Comparison of ENCODE assay signal across 9 mouse cellular contexts in the genomic region with DNA sequence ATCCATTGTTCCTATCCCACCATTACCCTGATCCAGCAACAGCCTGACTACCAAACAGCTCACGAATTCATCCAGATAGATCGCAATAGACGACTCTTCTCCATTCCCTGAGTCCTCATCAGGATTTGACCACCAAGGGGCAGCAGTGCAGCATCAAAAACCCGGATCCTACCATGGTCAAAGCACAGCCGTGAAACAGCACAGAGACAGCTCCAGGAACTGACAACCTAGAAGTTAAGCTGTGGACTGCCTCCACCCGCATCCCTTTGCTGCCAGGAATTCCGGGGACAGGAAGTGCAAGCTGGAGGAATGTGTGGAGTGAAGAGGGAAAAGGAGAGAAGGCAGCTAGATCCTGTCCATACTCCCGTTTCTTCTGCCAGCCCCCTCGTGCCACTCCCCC. TPM values are rescaled to one million over a fixed set of nuclear protein-coding genes. Genes with fewer than 3 reads are reported as not detected.
DNase-seq lines count a peak whose midpoint lies in the region; ATAC-seq lines count a peak whose summit lies in the region.
"Had no signal": no experiment of that assay in that cellular context is flagged by ENCODE, and none has a peak within 500 bp of the region (broad histone marks: within the 10 kb centered on the region; RNA-seq: fewer than 3 reads in every experiment).

No protein-coding gene starts in this region.

- H3K9me3 ChIP-seq in hindbrain, embryonic 10.5 days, result no peaks in the 10 kb centered on the region
- H3K9me3 ChIP-seq: midbrain, embryonic 12.5 days had no signal

- 17% methylated on average over 9 of the region's 9 CpGs for WGBS in hindbrain, embryonic 10.5 days

- no peak for ATAC-seq in inflammation-experienced regulatory T-cells, adult 6 months

- H3K27me3 ChIP-seq in hindbrain, embryonic 10.5 days (ENCODE audit: insufficient read depth, poor library complexity, severe bottlenecking), result peaks cover 9% of the 10 kb centered on the region
- H3K27me3 ChIP-seq: midbrain, embryonic 12.5 days had no signal

- H3K4me1 ChIP-seq in hindbrain, embryonic 10.5 days (replicated peaks), result peaks cover 40% of the 10 kb centered on the region

- H3K36me3 ChIP-seq in hindbrain, embryonic 10.5 days, result no peaks in the 10 kb centered on the region
- H3K36me3 ChIP-seq: midbrain, embryonic 12.5 days had no signal

- no peak overlapping the region for H3K4me3 ChIP-seq in hindbrain, embryonic 10.5 days
- H3K4me3 ChIP-seq: midbrain, embryonic 12.5 days had no signal

- no peak overlapping the region for H3K27ac ChIP-seq in hindbrain, embryonic 10.5 days
- H3K27ac ChIP-seq: midbrain, embryonic 12.5 days had no signal

- peak; percentile 89 for DNase-seq in NIH3T3 (ENCODE audit: low read depth)
- DNase-seq in c-Kit-positive CD71-negative TER-119-negative erythroid progenitor cells, embryonic 14.5 days (ENCODE audit: low read depth), result peak; percentile 62
- DNase-seq in frontal cortex, postnatal 14 days (ENCODE audit: low spot score in 2 of 2), result peak; percentile 53 to 72
- DNase-seq in hindbrain, embryonic 10.5 days (ENCODE audit: low spot score), result peak; percentile 71
- peak; percentile 59 for DNase-seq in layer of hippocampus, adult 9-10 months (ENCODE audit: low spot score)
- peak; percentile 86 for DNase-seq in lung, postnatal 25 days (ENCODE audit: low spot score)
- DNase-seq in retina, postnatal 1 day, result peak; percentile 72

RNA-seq across cellular contexts. Expression of a gene that starts 13.6 kb away (rescaled TPM):
- 2.3 and 3.3 TPM in 2 replicates for polyA plus RNA-seq in hindbrain, embryonic 10.5 days (2016; fragmentation: Nextera tagmentation; extraction: Ambion mirVana)
- polyA plus RNA-seq in inflammation-experienced regulatory T-cells, adult 6 months (2017; shearing (Covaris generic)), result under 1 TPM in 1 of 3 experiments, not detected in 2; 0.60 TPM

RNA-seq across cellular contexts. Expression of a gene that starts 24.6 kb away (rescaled TPM):
- 0.86 and 0.89 TPM in 2 replicates for polyA plus RNA-seq in hindbrain, embryonic 10.5 days (2016; fragmentation: Nextera tagmentation; extraction: Ambion mirVana)
- not detected for polyA plus RNA-seq in inflammation-experienced regulatory T-cells, adult 6 months (2017; shearing (Covaris generic))

RNA-seq across cellular contexts. Expression of a gene that starts 56.2 kb away (rescaled TPM):
- polyA plus RNA-seq in hindbrain, embryonic 10.5 days (2016; fragmentation: Nextera tagmentation; extraction: Ambion mirVana), result 6.7 and 8.2 TPM in 2 replicates
- polyA plus RNA-seq in inflammation-experienced regulatory T-cells, adult 6 months (2017; shearing (Covaris generic)), result not detected
